Mouse (Mus musculus) CD4-positive, CD25-positive, alpha-beta regulatory T cell (primary cell): Measurements from ENCODE around the gene Ccdc136. TPM values are rescaled to one million over a fixed set of nuclear protein-coding genes. Genes with fewer than 3 reads are reported as not detected.

Source experiments
- polyA plus RNA-seq: library from polyadenylated mRNA; unstranded; fragments of 100-300 nt; shearing (Covaris generic); gene quantifications from one replicate; pipeline ENCODE4 v1.2.1, GENCODE M21; 2017

Ccdc136 gene
- 1.4 TPM for polyA plus RNA-seq

GRCm38 (mm10) chr6:29395910-29396713 lies at the start of gene Ccdc136:
TSS of gene Ccdc136 (plus strand) at chr6:29396309.

GRCm38 (mm10) chr6:29347665-29348370 lies 48.3 kb upstream of the Ccdc136 start, which contains the start of gene Calu:
TSS of gene Calu (plus strand) at chr6:29348069.

GRCm38 (mm10) chr6:29388052-29388518 lies 8.0 kb upstream of the Ccdc136 start, which contains the start of gene Opn1sw:
TSS of gene Opn1sw (minus strand) at chr6:29388468.

GRCm38 (mm10) chr6:29433038-29433803 lies 37.1 kb downstream of the Ccdc136 start, which contains the start of gene Flnc:
TSS of gene Flnc (plus strand) at chr6:29433256.

GRCm38 (mm10) chr6:29467583-29468354 lies 71.7 kb downstream of the Ccdc136 start, which contains the start of gene Atp6v1f:
TSS of gene Atp6v1f (plus strand) at chr6:29467718.

GRCm38 (mm10) chr6:29471137-29471536 lies 75.0 kb downstream of the Ccdc136 start, which contains the start of gene Atp6v1fnb:
TSS of gene Atp6v1fnb (plus strand) at chr6:29471437.

Other genes with a start within 250 kb of the Ccdc136 start
- 66.1 TPM for gene Rbm28, start 231.3 kb upstream of the Ccdc136 start, polyA plus RNA-seq
- gene Prrt4, start 216.7 kb upstream of the Ccdc136 start, polyA plus RNA-seq = 0.25 TPM
- gene Impdh1, start 179.9 kb upstream of the Ccdc136 start, polyA plus RNA-seq = 111 TPM
- gene Hilpda, start 123.8 kb upstream of the Ccdc136 start, polyA plus RNA-seq = 33.7 TPM
- gene Fam71f2, start 116.7 kb upstream of the Ccdc136 start, polyA plus RNA-seq = 0.92 TPM
- not detected for gene Fam71f1, start 77.2 kb upstream of the Ccdc136 start, polyA plus RNA-seq
- gene Calu, start 48.2 kb upstream of the Ccdc136 start, polyA plus RNA-seq = 101 TPM
- gene Opn1sw, start 7.8 kb upstream of the Ccdc136 start, polyA plus RNA-seq = 0.17 TPM
- gene Flnc, start 36.9 kb downstream of the Ccdc136 start, polyA plus RNA-seq = 0.04 TPM
- gene Atp6v1f, start 71.4 kb downstream of the Ccdc136 start, polyA plus RNA-seq = 342 TPM
- 0.43 TPM for gene Atp6v1fnb, start 75.1 kb downstream of the Ccdc136 start, polyA plus RNA-seq
- gene Kcp, start 111.6 kb downstream of the Ccdc136 start, polyA plus RNA-seq = 0.51 TPM
- gene Irf5, start 130.3 kb downstream of the Ccdc136 start, polyA plus RNA-seq = 27.7 TPM
- gene Tnpo3, start 213.6 kb downstream of the Ccdc136 start, polyA plus RNA-seq = 95.9 TPM